Mouse (Mus musculus) lung, embryonic 16.5 days (tissue): ENCODE results near the gene Wdfy3. TPM values are rescaled to one million over a fixed set of nuclear protein-coding genes. Genes with fewer than 3 reads are reported as not detected.

Experiments used
- ATAC-seq: fragments of 200-750 bp; cut with Nextera tagmentation; 2 replicates; pipeline ENCODE4 v1.8.0; 2017; ENCODE audit warnings: low read depth, mild to moderate bottlenecking, moderate library complexity
- H3K27ac ChIP-seq: fragments of 300-500 bp; sonication (generic); 2 replicates; pipeline ENCODE4 v1.5.1; 2014; ENCODE audit warnings: mild to moderate bottlenecking, control low read depth, low read length
- H3K27me3 ChIP-seq: fragments of 300-500 bp; sonication (generic); 2 replicates; pipeline ENCODE4 v1.6.1; 2014; ENCODE audit warnings: low read depth, low read length, mixed read lengths; ENCODE audit not compliant: control insufficient read depth, insufficient read depth
- H3K36me3 ChIP-seq: fragments of 300-500 bp; sonication (generic); 2 replicates; pipeline ENCODE4 v1.6.1; 2014; ENCODE audit warnings: low read length; ENCODE audit not compliant: control insufficient read depth, insufficient read depth
- H3K4me1 ChIP-seq: fragments of 300-500 bp; sonication (generic); replicated peaks from 2 replicates; pipeline ENCODE4 v1.6.1; 2014; ENCODE audit warnings: low read length, mixed read lengths; ENCODE audit not compliant: control insufficient read depth, insufficient read depth
- H3K4me2 ChIP-seq: fragments of 300-500 bp; sonication (generic); 2 replicates; pipeline ENCODE4 v1.6.1; 2014; ENCODE audit warnings: low read depth, low read length, control low read depth
- H3K4me3 ChIP-seq: fragments of 300-500 bp; sonication (generic); 2 replicates; pipeline ENCODE4 v1.5.1; 2014; ENCODE audit warnings: mild to moderate bottlenecking, low read length, control low read depth
- H3K9ac ChIP-seq: fragments of 300-500 bp; sonication (generic); 2 replicates; pipeline ENCODE4 v1.6.1; 2014; ENCODE audit warnings: low read length, control low read depth
- H3K9me3 ChIP-seq: fragments of 300-500 bp; sonication (generic); 2 replicates; pipeline ENCODE4 v1.6.1; 2016; ENCODE audit warnings: low read length; ENCODE audit not compliant: control insufficient read depth
- WGBS: fragments of 180-500 bp; shearing (Covaris S2); extraction: QIAGEN DNeasy Blood & Tissue Kit; methylation state at CpG from one replicate; pipeline ENCODE4 v1.1.7; 2014; 5-methylcytosine and 5-hydroxymethylcytosine counted together
- polyA plus RNA-seq: library from polyadenylated mRNA; unstranded; fragments of >200 nt; fragmentation: Nextera tagmentation; extraction: Ambion mirVana; gene quantifications from 2 replicates; pipeline ENCODE4 v1.2.1, GENCODE M21; 2015

Wdfy3 gene
- polyA plus RNA-seq, 1 experiment from 2014 or later, result 12.6 TPM

DNA sequence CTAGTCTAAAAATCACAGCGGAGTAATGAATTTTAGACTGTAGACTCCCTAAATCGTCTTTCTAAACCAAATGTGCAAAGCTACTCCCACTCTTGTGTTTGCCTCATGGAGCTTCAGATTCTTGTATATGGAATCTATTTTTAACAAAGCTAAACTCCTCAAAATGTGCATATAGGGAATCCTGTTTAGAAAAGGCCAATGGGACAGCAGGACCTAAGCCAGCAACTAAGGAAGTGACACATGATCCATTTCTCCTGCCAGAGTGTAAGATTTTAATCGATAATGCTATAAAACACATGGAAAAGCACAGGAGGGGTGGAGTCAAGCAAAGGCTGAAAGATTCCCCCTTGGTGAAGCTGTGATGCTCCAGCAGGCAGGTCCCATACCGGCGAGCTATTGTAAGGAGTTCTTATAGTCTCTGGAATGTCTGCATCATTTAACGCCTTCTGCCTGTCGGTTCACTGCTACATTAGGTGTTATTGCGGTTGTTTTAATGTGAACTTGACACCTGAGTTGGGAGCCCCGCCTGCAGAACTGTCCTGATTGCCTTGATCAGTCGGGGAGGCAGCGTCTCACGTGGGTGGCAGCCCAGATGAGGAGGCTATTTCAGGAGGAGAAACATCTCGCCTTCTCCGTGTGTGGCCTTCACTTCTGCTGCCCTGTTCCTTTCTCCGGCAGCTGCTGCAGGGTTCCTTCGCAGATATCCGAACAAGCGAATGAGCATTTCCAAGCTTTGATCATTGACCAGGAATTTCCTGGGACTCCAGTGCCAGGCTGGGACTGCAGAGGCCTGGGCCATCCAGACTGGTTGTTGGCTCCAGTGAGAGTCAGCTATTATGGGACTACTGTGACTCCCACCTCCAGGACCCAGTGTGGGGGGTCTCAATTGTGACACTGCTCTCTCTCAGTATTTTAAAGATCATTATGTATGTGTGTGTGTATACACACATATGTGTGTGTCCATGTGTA is 15.3 kb upstream of the Wdfy3 start:
- Histone ChIP-seq H3K4me3 (no peak overlapping the region), H3K4me1 (0 out of 2 replicates have a peak, but pooled peaks cover 4% of the 10 kb centered on the region), H3K36me3 (no peaks in the 10 kb centered on the region), H3K9me3 (no peaks in the 10 kb centered on the region), H3K27ac (peak overlapping the region; percentile 81), H3K4me2 (peak overlapping the region; percentile 34), H3K27me3 (no peaks in the 10 kb centered on the region), H3K9ac (no peak overlapping the region)
- ATAC-seq, result peak; percentile 86
- WGBS, result 22% methylated on average over 18 of the region's 18 CpGs

DNA sequence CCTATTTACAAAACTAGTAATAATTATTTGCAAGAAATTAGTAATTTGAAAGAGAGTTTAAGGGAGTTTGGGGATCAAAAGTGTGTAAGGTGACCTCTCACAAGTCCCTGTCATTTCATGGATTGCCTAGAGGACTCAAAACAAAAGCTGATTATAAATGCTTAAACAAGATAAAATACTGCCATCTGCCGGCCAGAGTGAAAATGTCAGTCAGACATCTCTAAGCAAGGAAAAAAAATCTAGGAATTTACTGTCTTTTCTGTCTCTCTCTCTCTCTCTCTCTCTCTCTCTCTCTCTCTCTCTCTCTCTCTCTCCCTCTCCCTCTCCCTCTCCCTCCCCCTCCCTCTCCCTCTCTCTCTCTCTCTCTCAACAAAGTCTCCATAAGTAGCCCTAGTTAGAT is 4.4 kb upstream of the Wdfy3 start:
- no peak overlapping the region for H3K9ac ChIP-seq
- H3K4me3 ChIP-seq, result no peak overlapping the region
- H3K9me3 ChIP-seq, result no peaks in the 10 kb centered on the region
- WGBS, result 0% methylated on average over 1 of the region's 1 CpGs
- H3K27me3 ChIP-seq, result no peaks in the 10 kb centered on the region
- no peak for ATAC-seq
- H3K4me1 ChIP-seq, result peaks cover 11% of the 10 kb centered on the region
- no peak overlapping the region for H3K4me2 ChIP-seq
- H3K27ac ChIP-seq, result no peak overlapping the region
- no peaks in the 10 kb centered on the region for H3K36me3 ChIP-seq

DNA sequence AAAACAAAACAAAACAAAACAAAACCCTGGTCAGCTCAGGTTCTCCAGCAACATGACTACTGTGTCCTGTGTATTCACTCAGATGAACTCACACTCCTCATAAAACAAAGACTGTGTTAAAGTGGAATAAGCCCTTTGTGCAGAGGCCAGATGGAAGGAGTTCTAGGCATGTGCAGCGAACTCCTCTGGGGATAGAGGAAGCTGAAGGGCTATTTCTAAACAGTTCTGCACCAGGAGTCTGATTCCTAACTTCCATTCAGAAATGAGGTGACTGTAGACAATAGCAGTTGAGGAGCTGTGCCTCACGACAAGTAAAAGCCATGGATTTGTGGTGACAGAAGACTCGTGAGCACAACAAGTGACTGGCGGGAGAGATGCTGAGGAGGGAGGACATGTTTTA is 2.3 kb upstream of the Wdfy3 start:
- H3K36me3 ChIP-seq, result no peaks in the 10 kb centered on the region
- WGBS, result 62% methylated on average over 4 of the region's 4 CpGs
- H3K9ac ChIP-seq, result no peak overlapping the region
- H3K4me1 ChIP-seq, result peaks cover 22% of the 10 kb centered on the region
- H3K9me3 ChIP-seq, result no peaks in the 10 kb centered on the region
- H3K27ac ChIP-seq, result no peak overlapping the region
- no peak overlapping the region for H3K4me2 ChIP-seq
- no peaks in the 10 kb centered on the region for H3K27me3 ChIP-seq
- no peak overlapping the region for H3K4me3 ChIP-seq
- no peak for ATAC-seq

DNA sequence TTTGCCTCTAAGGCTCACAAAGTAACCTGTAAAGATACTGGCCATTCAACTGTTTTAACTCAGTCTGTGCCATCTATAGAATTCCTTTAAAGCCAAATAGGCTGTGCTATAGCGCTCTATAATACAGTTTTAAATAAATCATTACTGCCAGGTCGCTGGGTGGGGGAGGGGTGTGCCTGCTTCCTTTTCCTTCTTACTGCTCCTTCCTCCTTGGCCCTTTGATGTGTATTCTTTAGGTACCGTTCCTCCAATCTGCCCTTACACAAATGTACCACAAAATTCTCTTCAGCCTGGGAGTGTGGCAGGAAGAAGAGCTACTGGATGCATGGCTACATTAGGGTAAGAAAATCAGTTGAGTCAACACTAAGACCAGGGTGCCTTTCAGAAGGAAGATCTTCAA is 1.5 kb upstream of the Wdfy3 start:
- no peak overlapping the region for H3K4me3 ChIP-seq
- no peaks in the 10 kb centered on the region for H3K36me3 ChIP-seq
- no peak overlapping the region for H3K9ac ChIP-seq
- no peak overlapping the region for H3K27ac ChIP-seq
- peaks cover 22% of the 10 kb centered on the region for H3K4me1 ChIP-seq
- WGBS, result 41% methylated on average over 3 of the region's 3 CpGs
- no peaks in the 10 kb centered on the region for H3K27me3 ChIP-seq
- H3K4me2 ChIP-seq, result no peak overlapping the region
- no peak for ATAC-seq
- H3K9me3 ChIP-seq, result no peaks in the 10 kb centered on the region

DNA sequence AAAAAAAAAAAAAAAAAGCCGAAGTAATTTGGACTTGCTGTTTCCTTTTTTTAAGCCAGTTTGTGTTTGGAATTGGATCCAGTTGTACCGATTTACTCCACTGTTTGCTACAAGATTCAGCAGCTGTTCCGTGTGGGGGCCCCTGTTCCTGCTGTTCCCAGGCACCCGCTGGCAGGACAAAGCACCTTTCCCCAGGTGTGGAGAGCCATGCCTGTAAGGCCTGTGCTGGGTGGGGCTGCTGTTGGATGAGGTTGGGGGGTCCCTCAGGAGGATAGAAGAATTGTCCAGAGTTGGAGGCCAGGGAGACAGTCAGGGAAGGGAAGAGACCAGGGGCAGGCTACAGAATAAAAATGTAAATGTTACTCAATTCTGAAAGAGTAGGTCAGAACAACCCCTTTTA is 1.1 kb upstream of the Wdfy3 start:
- H3K27me3 ChIP-seq, result no peaks in the 10 kb centered on the region
- H3K9ac ChIP-seq, result peak overlapping the region; percentile 21; the same call in 1 of the 2 replicates
- ATAC-seq, result no peak
- WGBS, result 28% methylated on average over 4 of the region's 4 CpGs
- H3K27ac ChIP-seq, result no peak overlapping the region
- H3K4me2 ChIP-seq, result peak overlapping the region; percentile 92
- no peaks in the 10 kb centered on the region for H3K36me3 ChIP-seq
- H3K9me3 ChIP-seq, result no peaks in the 10 kb centered on the region
- H3K4me1 ChIP-seq, result peaks cover 22% of the 10 kb centered on the region
- no peak overlapping the region; the same call in 1 of the 2 replicates for H3K4me3 ChIP-seq

DNA sequence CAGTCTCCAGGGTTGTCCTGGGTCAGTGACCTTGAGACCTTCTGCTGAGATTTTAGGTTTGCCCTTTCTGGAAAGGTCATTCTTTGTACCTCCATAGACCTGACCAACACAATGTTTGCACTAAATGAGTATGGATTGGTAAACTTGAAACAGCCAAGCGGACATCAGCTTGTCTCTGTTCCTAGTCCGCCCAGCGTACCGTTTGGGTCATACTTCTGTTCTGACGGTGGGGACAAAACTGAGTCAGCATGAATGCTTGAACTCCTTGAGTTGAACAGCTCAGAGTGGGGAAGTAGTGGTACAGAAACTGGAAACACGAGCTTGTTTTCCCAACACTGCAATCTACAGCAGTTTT is 670 bp upstream of the Wdfy3 start:
- WGBS, result 13% methylated on average over 6 of the region's 6 CpGs
- H3K4me2 ChIP-seq, result peak overlapping the region; percentile 92
- peaks cover 22% of the 10 kb centered on the region for H3K4me1 ChIP-seq
- no peaks in the 10 kb centered on the region for H3K27me3 ChIP-seq
- peak overlapping the region; percentile 85 for H3K4me3 ChIP-seq
- no peaks in the 10 kb centered on the region for H3K36me3 ChIP-seq
- H3K9ac ChIP-seq, result peak overlapping the region; percentile 96
- H3K27ac ChIP-seq, result peak overlapping the region; percentile 80
- no peak; the same call in 1 of the 2 replicates for ATAC-seq
- H3K9me3 ChIP-seq, result no peaks in the 10 kb centered on the region

DNA sequence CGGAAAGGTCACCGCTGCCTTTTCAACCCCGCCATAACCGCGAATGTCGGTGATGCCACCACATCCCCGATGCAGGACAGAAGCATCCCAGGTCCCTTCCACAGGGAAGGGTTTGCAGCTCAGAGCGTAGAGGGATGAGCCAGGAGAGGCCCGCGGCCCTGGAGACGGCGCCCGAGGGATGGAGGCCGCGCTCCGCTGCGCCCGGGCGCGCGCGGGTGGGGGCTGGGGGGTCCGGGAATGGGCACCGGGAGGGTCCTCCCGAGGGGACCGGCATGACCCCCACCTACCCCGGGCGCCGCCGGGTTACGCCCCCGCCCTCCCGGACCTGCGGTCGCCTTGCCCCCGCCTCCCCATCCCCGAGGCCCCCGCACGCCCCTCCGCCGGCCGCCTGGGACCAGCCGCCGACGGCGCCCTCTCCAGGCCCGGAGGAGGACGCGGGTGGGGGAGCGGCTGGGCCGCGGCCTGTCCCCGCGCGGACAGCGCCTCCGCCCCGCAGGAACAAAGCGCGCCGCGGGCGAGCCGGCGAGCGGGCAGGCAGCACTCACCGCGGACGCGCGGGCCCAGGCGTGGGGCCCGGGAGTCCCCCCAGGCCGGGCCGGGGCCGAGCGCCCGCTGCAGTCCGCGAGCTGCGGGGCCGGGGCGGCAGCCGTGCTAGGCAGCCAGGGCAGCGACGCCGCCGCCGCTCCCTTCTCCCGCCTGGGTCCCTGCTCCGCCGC is 512 bp downstream of the Wdfy3 start:
- under 1% methylated on average over 50 of the region's 92 CpGs for WGBS
- peak overlapping the region; percentile 96 for H3K9ac ChIP-seq
- no peaks in the 10 kb centered on the region for H3K9me3 ChIP-seq
- peak overlapping the region; percentile 92 for H3K4me2 ChIP-seq
- H3K27ac ChIP-seq, result peak overlapping the region; percentile 91
- H3K27me3 ChIP-seq, result no peaks in the 10 kb centered on the region
- ATAC-seq, result peak; percentile 88
- no peaks in the 10 kb centered on the region for H3K36me3 ChIP-seq
- H3K4me1 ChIP-seq, result peaks cover 22% of the 10 kb centered on the region
- peak overlapping the region; percentile 85 for H3K4me3 ChIP-seq

DNA sequence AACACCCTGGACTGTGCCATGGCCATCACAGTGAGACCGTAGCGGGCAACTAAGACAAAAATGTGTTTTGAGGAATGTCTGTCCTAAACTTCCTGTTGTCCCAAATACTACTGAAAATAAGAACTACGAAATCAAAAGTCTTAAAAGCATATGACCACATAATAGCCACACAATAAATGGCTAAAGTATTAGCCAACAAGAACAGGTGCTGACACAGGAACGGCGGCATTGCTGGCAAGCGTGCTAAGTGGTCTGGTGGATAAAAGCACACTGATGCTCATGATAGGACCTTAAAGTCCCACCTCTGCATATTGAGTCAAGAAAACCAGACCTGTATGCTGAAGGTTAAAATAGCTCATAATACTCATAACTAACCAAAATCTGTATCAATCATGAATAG is 3.3 kb downstream of the Wdfy3 start:
- H3K27ac ChIP-seq, result no peak overlapping the region
- H3K9me3 ChIP-seq, result no peaks in the 10 kb centered on the region
- H3K27me3 ChIP-seq, result no peaks in the 10 kb centered on the region
- peaks cover 38% of the 10 kb centered on the region for H3K4me1 ChIP-seq
- 83% methylated on average over 6 of the region's 6 CpGs for WGBS
- H3K4me2 ChIP-seq, result no peak overlapping the region
- H3K9ac ChIP-seq, result no peak overlapping the region
- ATAC-seq, result no peak
- H3K4me3 ChIP-seq, result no peak overlapping the region
- H3K36me3 ChIP-seq, result no peaks in the 10 kb centered on the region

DNA sequence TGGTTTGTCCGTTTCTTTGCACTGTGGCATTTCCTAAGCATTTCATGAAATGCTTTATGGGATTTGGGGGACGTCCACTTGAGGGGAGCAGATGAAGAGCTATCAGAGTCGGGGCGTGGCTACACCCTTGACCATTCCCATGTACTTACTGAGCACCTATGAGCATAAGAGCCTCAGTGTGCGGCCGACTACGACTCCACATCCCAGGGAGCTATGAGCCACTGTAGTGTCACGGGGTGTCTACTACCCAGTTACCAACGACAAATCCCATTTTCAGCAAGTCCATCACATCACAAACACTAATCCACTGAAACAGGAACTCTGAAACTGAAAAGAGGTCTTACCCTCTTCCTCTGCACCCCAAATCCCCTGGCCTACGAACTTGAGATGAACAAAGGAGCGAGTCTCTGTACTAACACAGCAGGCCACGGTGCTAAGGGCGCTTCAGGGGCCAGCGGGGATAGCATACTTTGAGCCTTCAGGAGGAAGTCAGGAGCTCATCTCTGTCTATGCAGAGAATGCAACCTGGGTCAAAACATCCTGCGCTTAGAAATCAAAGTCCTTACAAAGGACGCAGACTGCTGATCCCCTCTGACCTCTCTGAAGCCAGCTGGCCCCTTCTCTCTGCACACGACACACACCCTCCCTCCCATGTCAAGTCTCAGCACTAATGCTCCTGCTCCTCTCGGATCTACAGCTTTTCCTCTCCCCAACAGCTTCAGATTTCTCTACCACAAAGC is 6.5 kb downstream of the Wdfy3 start:
- no peak overlapping the region for H3K4me2 ChIP-seq
- H3K9me3 ChIP-seq, result no peaks in the 10 kb centered on the region
- 45% methylated on average over 18 of the region's 18 CpGs for WGBS
- H3K9ac ChIP-seq, result no peak overlapping the region
- H3K36me3 ChIP-seq, result no peaks in the 10 kb centered on the region
- no peaks in the 10 kb centered on the region for H3K27me3 ChIP-seq
- H3K27ac ChIP-seq, result no peak overlapping the region
- H3K4me3 ChIP-seq, result no peak overlapping the region
- 0 out of 2 replicates have a peak, but pooled peaks have one; percentile 51 for ATAC-seq
- peaks cover 23% of the 10 kb centered on the region for H3K4me1 ChIP-seq
